Mouse (Mus musculus): ENCODE results near the gene Tmem178. TPM values are rescaled to one million over a fixed set of nuclear protein-coding genes. Genes with fewer than 3 reads are reported as not detected.
"Not testable (repeated sequence)": the region's sequence is repeated elsewhere in the genome, so short reads cannot be mapped to it uniquely, and the experiment has no call there.

Tmem178 gene
- polyA plus RNA-seq, 1 experiment from 2014 or later: 2.1 TPM

DNA sequence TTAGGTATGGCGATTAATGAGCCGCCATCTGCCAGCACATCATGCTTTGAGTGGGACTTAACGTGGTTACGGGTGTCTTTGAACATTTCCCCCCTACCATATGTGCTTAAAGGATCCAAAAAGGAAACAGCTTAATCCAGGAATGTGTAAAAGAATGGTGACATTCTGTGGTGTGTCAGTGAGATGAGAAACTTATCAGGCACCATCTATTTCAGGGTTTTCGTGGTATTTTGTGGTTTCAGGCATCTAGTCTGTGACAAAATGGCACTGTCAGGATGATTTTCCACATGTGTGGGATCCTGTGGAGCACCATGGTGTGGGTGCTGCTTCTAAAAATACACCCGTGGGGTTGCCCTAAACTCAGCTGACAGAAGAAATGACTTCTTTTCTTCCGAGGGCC is 4.6 kb upstream of the Tmem178 start:
- no peak overlapping the region for H3K27ac ChIP-seq (ENCODE audit: low read length)
- WGBS: 84% methylated on average over 7 of the region's 7 CpGs
- no peak for ATAC-seq (ENCODE audit: insufficient read depth, low FRiP score)
- H3K9me3 ChIP-seq (replicated peaks; ENCODE audit: control insufficient read depth, low read length): no peaks in the 10 kb centered on the region
- no peak overlapping the region for H3K4me2 ChIP-seq (ENCODE audit: low read depth, low read length)
- H3K4me1 ChIP-seq (ENCODE audit: control insufficient read depth, insufficient read depth, low read length): no peaks in the 10 kb centered on the region
- no peak overlapping the region for H3K4me3 ChIP-seq (replicated peaks; ENCODE audit: low read length)
- H3K9ac ChIP-seq (ENCODE audit: low read length): no peak overlapping the region
- no peaks in the 10 kb centered on the region for H3K36me3 ChIP-seq (ENCODE audit: control insufficient read depth, insufficient read depth, low read length)
- H3K27me3 ChIP-seq (ENCODE audit: control insufficient read depth, insufficient read depth, low read length): peaks cover 21% of the 10 kb centered on the region

DNA sequence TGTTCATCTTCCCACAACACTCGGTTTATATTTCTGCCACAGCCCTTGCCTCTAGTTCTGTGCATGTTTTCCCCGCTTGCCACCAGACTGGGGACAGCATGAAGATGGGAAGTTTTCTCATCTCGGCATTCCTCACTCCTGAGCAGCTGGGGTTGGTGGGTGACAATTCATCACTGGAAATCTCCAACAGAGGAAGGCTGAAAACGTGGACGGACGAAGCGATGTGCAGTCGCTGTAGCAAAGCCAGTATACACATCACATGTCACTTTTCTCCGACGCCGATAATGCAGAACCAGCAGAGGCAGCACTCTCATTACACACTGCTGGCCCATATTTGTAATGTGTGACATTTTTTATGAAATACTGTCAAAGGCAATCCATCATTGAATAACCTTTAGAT is 2.6 kb upstream of the Tmem178 start:
- Histone ChIP-seq H3K9me3 (replicated peaks; ENCODE audit: control insufficient read depth, low read length) (no peaks in the 10 kb centered on the region), H3K4me2 (ENCODE audit: low read depth, low read length) (no peak overlapping the region), H3K4me1 (ENCODE audit: control insufficient read depth, insufficient read depth, low read length) (no peaks in the 10 kb centered on the region), H3K27ac (ENCODE audit: low read length) (no peak overlapping the region), H3K27me3 (ENCODE audit: control insufficient read depth, insufficient read depth, low read length) (peaks cover 21% of the 10 kb centered on the region), H3K4me3 (replicated peaks; ENCODE audit: low read length) (no peak overlapping the region), H3K9ac (ENCODE audit: low read length) (no peak overlapping the region), H3K36me3 (ENCODE audit: control insufficient read depth, insufficient read depth, low read length) (no peaks in the 10 kb centered on the region)
- no peak for ATAC-seq (ENCODE audit: insufficient read depth, low FRiP score)
- WGBS: 55% methylated on average over 11 of the region's 11 CpGs

DNA sequence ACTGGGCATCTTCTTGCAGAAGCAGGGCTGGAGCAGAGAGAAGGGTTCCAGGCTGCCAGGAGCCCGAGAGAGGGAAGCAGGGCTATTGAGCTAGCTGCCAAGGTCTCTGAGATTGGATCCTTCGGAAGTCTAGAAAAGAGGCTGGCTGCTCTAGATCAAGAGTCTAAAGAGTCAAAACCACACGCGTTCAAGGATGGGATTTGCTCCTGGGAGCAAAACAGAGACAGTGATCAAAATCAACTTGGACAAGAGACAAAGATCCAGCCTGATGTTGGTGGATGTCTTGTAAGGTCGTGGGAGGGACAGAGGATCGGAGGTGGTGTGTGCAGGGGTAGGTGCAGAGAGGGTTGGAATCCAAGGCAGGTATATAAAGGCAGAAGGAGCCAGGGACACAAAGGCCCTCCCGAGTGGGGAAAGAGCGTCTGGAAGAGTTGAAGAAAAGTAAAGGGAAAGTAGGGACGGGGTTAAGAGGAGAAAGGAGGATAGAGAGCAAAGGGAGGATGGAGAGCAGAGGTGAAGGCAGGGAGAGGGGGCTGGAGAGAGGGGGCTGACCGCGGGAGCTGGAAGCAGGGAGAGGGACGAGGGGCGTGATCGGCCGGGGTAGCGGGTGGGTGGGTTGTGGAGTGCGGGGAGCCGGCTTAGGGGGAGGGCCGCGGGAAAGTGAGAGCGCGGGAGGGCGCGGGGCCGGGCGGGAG is 450 bp upstream of the Tmem178 start:
- peaks cover 21% of the 10 kb centered on the region for H3K27me3 ChIP-seq (ENCODE audit: control insufficient read depth, insufficient read depth, low read length)
- peak overlapping the region; percentile 100 for H3K4me2 ChIP-seq (ENCODE audit: low read depth, low read length)
- no peaks in the 10 kb centered on the region for H3K9me3 ChIP-seq (replicated peaks; ENCODE audit: control insufficient read depth, low read length)
- peak overlapping the region; percentile 68 for H3K4me3 ChIP-seq (replicated peaks; ENCODE audit: low read length)
- H3K4me1 ChIP-seq (ENCODE audit: control insufficient read depth, insufficient read depth, low read length): no peaks in the 10 kb centered on the region
- WGBS: 12% methylated on average over 24 of the region's 26 CpGs
- H3K9ac ChIP-seq (ENCODE audit: low read length): peak overlapping the region; percentile 67
- H3K36me3 ChIP-seq (ENCODE audit: control insufficient read depth, insufficient read depth, low read length): no peaks in the 10 kb centered on the region
- no peak overlapping the region for H3K27ac ChIP-seq (ENCODE audit: low read length)
- peak; percentile 17; the same call in 1 of the 2 replicates for ATAC-seq (ENCODE audit: insufficient read depth, low FRiP score)

DNA sequence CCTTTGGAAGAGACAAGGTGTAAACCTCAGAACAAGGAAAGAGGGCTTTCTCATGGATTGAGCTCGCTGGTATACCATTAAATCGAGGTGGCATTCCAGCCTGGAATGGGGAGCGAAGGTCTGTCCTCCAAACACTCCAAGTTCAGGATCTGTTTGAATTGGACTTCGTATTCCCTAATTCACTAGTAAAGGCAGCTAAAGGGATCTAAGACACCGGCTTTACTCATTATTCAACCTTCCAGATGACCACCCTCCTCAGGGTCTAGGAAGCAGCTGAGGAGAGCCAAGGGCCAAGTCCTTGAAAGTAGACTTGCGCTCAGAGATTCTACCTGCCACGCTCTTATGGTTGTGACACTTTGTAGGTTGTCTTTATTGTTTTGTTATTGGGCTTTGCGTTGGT is 1.1 kb downstream of the Tmem178 start:
- not testable (repeated sequence) for H3K9ac ChIP-seq (ENCODE audit: low read length); H3K27ac ChIP-seq (ENCODE audit: low read length); H3K9me3 ChIP-seq (replicated peaks; ENCODE audit: control insufficient read depth, low read length); H3K4me1 ChIP-seq (ENCODE audit: control insufficient read depth, insufficient read depth, low read length); H3K4me3 ChIP-seq (replicated peaks; ENCODE audit: low read length); H3K36me3 ChIP-seq (ENCODE audit: control insufficient read depth, insufficient read depth, low read length); ATAC-seq (ENCODE audit: insufficient read depth, low FRiP score); H3K4me2 ChIP-seq (ENCODE audit: low read depth, low read length)
- WGBS: 44% methylated on average over 8 of the region's 8 CpGs
- peaks cover 21% of the 10 kb centered on the region for H3K27me3 ChIP-seq (ENCODE audit: control insufficient read depth, insufficient read depth, low read length)

DNA sequence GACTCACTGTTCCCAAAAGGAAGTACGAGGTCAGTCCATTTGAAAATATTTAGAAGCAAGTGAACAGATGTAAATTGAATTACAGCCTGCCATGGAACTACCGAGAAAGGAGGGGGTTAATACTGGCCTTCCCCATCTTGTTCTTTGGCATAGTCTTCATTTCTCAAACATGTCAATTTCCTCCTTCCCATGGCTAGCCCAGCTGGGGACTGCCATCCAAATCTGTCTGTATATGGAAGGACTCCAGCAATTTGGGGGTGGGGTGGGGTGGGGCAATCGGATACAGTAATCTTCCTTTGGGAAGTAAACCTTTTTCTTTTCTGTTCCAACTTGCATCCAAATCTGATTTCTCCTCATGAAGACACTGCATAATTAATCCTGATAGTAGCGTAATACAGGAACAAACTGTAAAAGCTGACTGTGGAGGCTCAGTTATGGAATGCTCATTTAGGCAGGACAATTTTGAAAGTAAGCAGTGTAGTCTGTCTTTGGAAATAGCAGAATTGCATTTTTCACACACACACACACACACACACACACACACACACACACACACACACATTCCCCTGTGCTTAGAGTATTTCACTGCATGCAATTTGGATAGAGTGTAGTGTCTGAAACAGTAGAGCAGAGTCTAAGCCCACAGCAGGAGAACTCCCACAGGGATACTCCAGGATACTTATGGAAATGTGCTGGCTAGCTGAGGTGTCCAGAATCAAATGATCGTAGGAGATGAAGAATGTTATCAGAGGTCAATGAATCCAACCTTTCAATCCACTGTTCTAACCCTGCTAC is 1.9 kb downstream of the Tmem178 start:
- Histone ChIP-seq H3K9me3 (replicated peaks; ENCODE audit: control insufficient read depth, low read length) (no peaks in the 10 kb centered on the region), H3K27me3 (ENCODE audit: control insufficient read depth, insufficient read depth, low read length) (peaks cover 21% of the 10 kb centered on the region), H3K9ac (ENCODE audit: low read length) (no peak overlapping the region), H3K4me1 (ENCODE audit: control insufficient read depth, insufficient read depth, low read length) (no peaks in the 10 kb centered on the region), H3K27ac (ENCODE audit: low read length) (no peak overlapping the region), H3K4me3 (replicated peaks; ENCODE audit: low read length) (no peak overlapping the region), H3K4me2 (ENCODE audit: low read depth, low read length) (no peak overlapping the region), H3K36me3 (ENCODE audit: control insufficient read depth, insufficient read depth, low read length) (no peaks in the 10 kb centered on the region)
- WGBS: 62% methylated on average over 5 of the region's 5 CpGs
- no peak for ATAC-seq (ENCODE audit: insufficient read depth, low FRiP score)

DNA sequence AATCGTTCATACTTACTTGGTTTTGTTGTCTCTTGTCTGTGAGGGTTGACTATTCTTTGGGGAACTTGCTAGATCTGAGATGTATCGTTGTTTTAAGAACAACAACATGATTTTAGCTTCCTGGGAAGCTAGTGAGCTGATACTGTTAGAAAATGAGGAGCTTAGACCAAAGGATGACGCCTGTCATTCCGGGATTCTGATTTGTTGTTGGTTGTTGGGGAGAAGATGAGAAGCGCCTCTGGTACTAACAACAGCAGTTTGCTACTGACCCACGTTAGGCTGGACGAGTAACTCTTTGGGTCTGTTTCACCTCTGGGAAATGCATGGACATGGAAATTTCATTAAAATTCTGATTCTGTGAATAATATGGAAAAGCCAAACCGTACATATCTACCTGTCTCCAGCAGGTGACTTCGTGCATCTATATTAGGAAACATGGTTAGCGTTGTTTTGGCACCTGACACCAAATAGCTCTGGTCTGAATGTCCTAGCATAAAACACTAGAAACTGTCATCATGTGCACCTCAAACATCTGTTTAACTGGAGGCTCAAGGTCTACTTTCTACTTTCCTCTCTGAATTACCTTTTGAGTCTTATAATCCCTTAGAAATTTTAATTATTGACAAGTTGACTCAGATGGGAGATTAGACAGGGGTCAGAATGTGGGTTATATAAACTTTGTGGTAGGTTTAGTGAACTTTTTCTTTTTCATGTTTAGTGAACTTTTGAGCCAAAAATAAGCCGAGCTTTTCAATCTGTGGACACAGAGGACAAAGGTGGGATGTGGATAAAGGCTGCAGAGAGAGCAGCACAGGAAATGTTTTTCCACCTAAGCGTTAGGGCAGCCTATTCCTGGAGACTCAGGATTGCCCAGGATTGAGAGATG is 2.9 kb downstream of the Tmem178 start:
- ATAC-seq (ENCODE audit: insufficient read depth, low FRiP score): no peak
- Histone ChIP-seq H3K4me3 (replicated peaks; ENCODE audit: low read length) (no peak overlapping the region), H3K36me3 (ENCODE audit: control insufficient read depth, insufficient read depth, low read length) (no peaks in the 10 kb centered on the region), H3K4me2 (ENCODE audit: low read depth, low read length) (no peak overlapping the region), H3K27ac (ENCODE audit: low read length) (no peak overlapping the region), H3K9ac (ENCODE audit: low read length) (no peak overlapping the region), H3K27me3 (ENCODE audit: control insufficient read depth, insufficient read depth, low read length) (peaks cover 14% of the 10 kb centered on the region), H3K4me1 (ENCODE audit: control insufficient read depth, insufficient read depth, low read length) (no peaks in the 10 kb centered on the region), H3K9me3 (replicated peaks; ENCODE audit: control insufficient read depth, low read length) (no peaks in the 10 kb centered on the region)
- WGBS: 75% methylated on average over 12 of the region's 12 CpGs

DNA sequence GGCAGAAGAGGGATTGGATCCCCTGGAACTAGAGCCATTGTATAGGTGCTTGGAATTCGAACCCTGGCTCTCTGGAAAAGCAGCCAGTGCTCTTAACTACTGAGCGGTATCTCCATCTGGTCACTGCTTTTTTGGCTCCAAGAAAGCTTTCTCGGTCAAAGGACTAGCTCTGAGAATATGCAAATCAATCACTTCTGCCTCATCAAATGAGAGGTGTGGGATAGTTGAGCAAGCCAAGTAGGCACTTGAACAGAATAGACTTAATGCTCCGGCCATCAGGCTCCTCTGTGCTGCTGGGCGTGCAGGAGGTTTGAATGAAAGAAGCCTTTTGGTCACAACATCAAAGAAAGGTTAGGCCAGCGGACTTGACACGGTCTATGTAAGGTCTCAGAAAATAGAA is 5.0 kb downstream of the Tmem178 start:
- Histone ChIP-seq H3K9me3 (replicated peaks; ENCODE audit: control insufficient read depth, low read length) (no peaks in the 10 kb centered on the region), H3K4me2 (ENCODE audit: low read depth, low read length) (no peak overlapping the region), H3K27ac (ENCODE audit: low read length) (no peak overlapping the region), H3K36me3 (ENCODE audit: control insufficient read depth, insufficient read depth, low read length) (no peaks in the 10 kb centered on the region), H3K4me1 (ENCODE audit: control insufficient read depth, insufficient read depth, low read length) (no peaks in the 10 kb centered on the region), H3K9ac (ENCODE audit: low read length) (no peak overlapping the region), H3K4me3 (replicated peaks; ENCODE audit: low read length) (no peak overlapping the region), H3K27me3 (ENCODE audit: control insufficient read depth, insufficient read depth, low read length) (no peaks in the 10 kb centered on the region; the same call in 1 of the 2 replicates)
- 82% methylated on average over 7 of the region's 7 CpGs for WGBS
- no peak for ATAC-seq (ENCODE audit: insufficient read depth, low FRiP score)

DNA sequence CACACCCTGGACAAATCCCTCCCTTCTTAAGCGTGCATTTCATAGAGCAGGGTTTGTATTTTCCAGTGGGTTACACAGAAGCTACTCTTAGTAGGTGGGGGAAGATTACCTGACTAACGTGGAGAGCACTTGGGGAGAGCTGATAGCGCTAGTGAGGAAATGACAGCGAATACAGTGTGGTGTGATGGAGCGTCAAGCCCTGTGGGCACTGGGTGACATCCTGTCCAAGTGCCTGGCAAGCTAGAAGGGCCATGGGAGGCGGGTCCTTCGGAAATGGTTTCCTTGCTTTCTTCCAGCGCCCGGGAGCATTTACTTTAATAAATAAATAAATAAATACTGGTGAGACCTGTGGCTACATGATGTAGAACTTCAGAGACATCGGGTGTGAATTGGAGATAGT is 5.5 kb downstream of the Tmem178 start:
- no peaks in the 10 kb centered on the region for H3K36me3 ChIP-seq (ENCODE audit: control insufficient read depth, insufficient read depth, low read length)
- no peak overlapping the region for H3K4me2 ChIP-seq (ENCODE audit: low read depth, low read length)
- no peaks in the 10 kb centered on the region for H3K4me1 ChIP-seq (ENCODE audit: control insufficient read depth, insufficient read depth, low read length)
- no peak overlapping the region for H3K4me3 ChIP-seq (replicated peaks; ENCODE audit: low read length)
- no peaks in the 10 kb centered on the region for H3K9me3 ChIP-seq (replicated peaks; ENCODE audit: control insufficient read depth, low read length)
- no peak for ATAC-seq (ENCODE audit: insufficient read depth, low FRiP score)
- H3K27me3 ChIP-seq (ENCODE audit: control insufficient read depth, insufficient read depth, low read length): no peaks in the 10 kb centered on the region; the same call in 1 of the 2 replicates
- WGBS: 79% methylated on average over 10 of the region's 10 CpGs
- H3K9ac ChIP-seq (ENCODE audit: low read length): no peak overlapping the region
- no peak overlapping the region for H3K27ac ChIP-seq (ENCODE audit: low read length)

DNA sequence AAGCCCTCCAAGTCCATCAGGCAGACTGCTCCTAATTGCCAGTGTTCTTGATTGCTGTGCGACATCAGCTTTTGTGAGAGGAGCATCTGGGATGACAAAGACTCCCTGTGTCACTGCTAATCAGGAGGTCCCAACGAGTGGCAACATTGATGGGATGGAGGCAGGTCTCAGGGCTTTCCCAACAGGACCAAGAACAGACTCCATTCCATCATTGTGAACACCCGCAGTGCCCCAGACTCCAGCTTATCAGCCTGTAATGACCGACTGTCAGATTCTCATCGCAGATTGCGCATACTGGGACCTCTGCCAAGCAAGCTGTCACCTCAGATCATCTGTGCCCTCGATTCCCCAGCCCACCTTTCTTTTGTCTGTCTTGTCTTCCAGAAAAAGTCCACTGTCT is 7.9 kb downstream of the Tmem178 start:
- H3K9me3 ChIP-seq (replicated peaks; ENCODE audit: control insufficient read depth, low read length): no peaks in the 10 kb centered on the region
- no peaks in the 10 kb centered on the region for H3K36me3 ChIP-seq (ENCODE audit: control insufficient read depth, insufficient read depth, low read length)
- no peak overlapping the region for H3K4me2 ChIP-seq (ENCODE audit: low read depth, low read length)
- no peak for ATAC-seq (ENCODE audit: insufficient read depth, low FRiP score)
- no peak overlapping the region for H3K4me3 ChIP-seq (replicated peaks; ENCODE audit: low read length)
- 65% methylated on average over 7 of the region's 7 CpGs for WGBS
- no peaks in the 10 kb centered on the region for H3K27me3 ChIP-seq (ENCODE audit: control insufficient read depth, insufficient read depth, low read length)
- no peak overlapping the region for H3K27ac ChIP-seq (ENCODE audit: low read length)
- no peaks in the 10 kb centered on the region for H3K4me1 ChIP-seq (ENCODE audit: control insufficient read depth, insufficient read depth, low read length)
- H3K9ac ChIP-seq (ENCODE audit: low read length): no peak overlapping the region
